Mouse (Mus musculus) fibroblast of lung, adult 2 months (primary cell): ENCODE data around the gene G3bp2.

ENCODE experiments used
- DNase-seq: peaks from one replicate; pipeline ENCODE4 v3.0.0-alpha.2; 2011; ENCODE audit warnings: low read depth

G3bp2 gene

DNA sequence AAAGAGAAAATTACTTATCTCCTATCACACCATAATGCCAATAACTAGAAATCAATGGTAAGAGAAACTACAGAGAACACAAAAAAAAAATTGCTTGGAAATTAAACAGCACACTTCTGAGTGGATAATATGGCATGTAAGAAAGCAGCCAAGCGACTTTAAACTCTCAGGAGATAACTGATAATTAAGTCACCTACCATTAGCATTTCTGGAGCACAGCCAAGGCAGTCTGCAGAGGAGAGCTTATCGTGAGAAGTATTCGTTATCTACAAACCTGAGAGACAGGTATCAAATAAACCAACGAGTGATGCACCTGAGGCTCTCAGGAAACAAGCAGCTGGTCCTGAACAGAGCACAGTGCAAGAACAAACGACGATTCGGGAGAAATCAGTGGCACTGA, 71.8 kb downstream of the G3bp2 start:
- DNase-seq: no peak

DNA sequence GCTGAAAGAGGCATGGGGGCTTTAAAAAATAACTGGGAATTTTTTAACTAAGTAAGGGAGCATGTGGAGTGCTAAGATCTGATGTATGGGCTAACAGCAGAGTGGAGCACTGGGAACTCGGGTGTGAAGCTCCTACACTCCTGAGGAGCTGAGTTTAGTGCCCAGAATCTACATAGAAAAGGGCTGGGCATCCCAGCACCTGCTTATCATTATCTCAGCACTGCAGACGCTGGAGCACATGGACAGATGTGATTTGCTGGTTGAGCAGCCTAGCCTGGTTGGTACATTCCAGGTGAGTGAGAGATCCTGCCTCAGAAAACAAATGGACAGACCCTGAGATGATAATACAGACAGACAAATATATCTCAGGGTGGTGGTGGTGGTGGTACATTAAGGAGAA, 73.7 kb downstream of the G3bp2 start:
- DNase-seq: no peak

DNA sequence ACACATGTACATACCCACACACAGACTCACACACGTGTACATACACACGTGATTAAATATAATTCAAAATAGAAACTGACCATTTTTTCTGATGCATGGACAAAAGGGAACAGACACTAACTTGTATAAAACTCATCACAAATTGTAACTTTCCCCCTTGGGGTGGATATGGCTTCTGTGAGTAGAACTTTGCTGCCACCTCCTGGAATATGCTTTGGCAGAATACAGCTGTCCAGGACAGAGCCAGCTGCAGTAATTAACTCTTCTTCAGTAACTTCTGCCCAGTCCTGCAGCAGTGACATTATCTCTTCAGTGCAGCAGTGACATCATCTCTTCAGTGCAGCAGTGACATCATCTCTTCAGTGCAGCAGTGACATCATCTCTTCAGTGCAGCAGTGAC, 80.5 kb downstream of the G3bp2 start:
- DNase-seq: no peak
